Mouse (Mus musculus) lung, adult 2 months (tissue): ENCODE measurements at regions not wholly inside any gene's neighbourhood (a gene's known extent, or its start where the extent isn't known, plus 50 kb on each side); places are given as distances from the start of the nearest gene placed in this dataset.

Source experiments
- DNase-seq: peaks from one replicate; pipeline ENCODE4 v3.0.0; 2022
- H3K4me1 ChIP-seq: fragments of 200-500 bp; 2 replicates; pipeline ENCODE4 v1.6.1; 2011; ENCODE audit warnings: low read length; ENCODE audit not compliant: control insufficient read depth, insufficient read depth
- H3K4me3 ChIP-seq: fragments of 200-500 bp; replicated peaks from 2 replicates; pipeline ENCODE3; 2011; ENCODE audit warnings: low read depth, mild to moderate bottlenecking, control low read depth, low read length; ENCODE audit errors: extremely low read depth
- CTCF ChIP-seq: fragments of 200-500 bp; IDR thresholded peaks from 2 replicates; pipeline ENCODE4 v1.5.1; 2011; ENCODE audit warnings: mild to moderate bottlenecking, low read length, control low read depth; ENCODE audit not compliant: insufficient read depth
- POLR2A ChIP-seq: fragments of 200-500 bp; IDR thresholded peaks from 2 replicates; pipeline ENCODE4 v1.6.1; 2011; ENCODE audit warnings: low read depth, mild to moderate bottlenecking, control low read depth, low read length, borderline replicate concordance; ENCODE audit errors: extremely low read depth
- WGBS: fragments of 180-500 bp; shearing (Covaris S2); methylation state at CpG from one replicate; pipeline ENCODE4 v1.1.7; 2018; 5-methylcytosine and 5-hydroxymethylcytosine counted together

- H3K4me3 ChIP-seq, result no peak overlapping the region
- WGBS, result 77% methylated on average over 1 of the region's 1 CpGs
- TF ChIP-seq CTCF (no peak), POLR2A (no peak)
- DNase-seq, result no peak
- H3K4me1 ChIP-seq, result no peaks in the 10 kb centered on the region
These were observed 151.5 kb upstream of the Tbx18 start for GRCm38 (mm10) chr9:87882587-87882986.

GRCm38 (mm10) chr9:87883069-87883468 is 152.0 kb upstream of the Tbx18 start:
- no peak overlapping the region for H3K4me3 ChIP-seq
- no peaks in the 10 kb centered on the region for H3K4me1 ChIP-seq
- DNase-seq, result no peak
- TF ChIP-seq POLR2A (no peak), CTCF (no peak)

DNA sequence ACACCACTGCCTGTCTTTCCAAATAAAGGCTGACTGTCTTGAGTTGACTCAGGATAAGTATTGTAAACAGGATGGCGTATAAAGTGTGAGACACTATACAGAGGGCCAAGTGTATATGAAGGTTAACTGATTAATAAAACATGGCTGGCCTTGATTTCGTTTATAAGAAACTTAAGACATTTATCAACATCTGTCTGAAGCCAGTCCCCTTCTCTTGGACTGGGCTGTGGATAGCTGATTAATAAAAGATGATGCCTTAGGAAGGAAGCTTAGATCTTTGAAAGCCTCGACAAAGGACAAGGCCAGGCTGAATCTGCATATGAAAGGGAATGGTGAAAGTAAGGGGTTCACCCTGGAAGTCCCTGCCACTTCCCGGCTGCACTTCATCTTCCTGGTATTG is 163.0 kb upstream of the Tbx18 start:
- WGBS, result 20% methylated on average over 4 of the region's 4 CpGs
- H3K4me1 ChIP-seq, result no peaks in the 10 kb centered on the region
- TF ChIP-seq CTCF (no peak), POLR2A (no peak)
- no peak overlapping the region for H3K4me3 ChIP-seq
- no peak for DNase-seq

- TF ChIP-seq POLR2A (no peak), CTCF (no peak)
- DNase-seq, result no peak
- 30% methylated on average over 3 of the region's 3 CpGs for WGBS
- Histone ChIP-seq H3K4me1 (no peaks in the 10 kb centered on the region), H3K4me3 (no peak overlapping the region)
These were observed 163.5 kb upstream of the Tbx18 start for GRCm38 (mm10) chr9:87894596-87894995.

- Histone ChIP-seq H3K4me3 (no peak overlapping the region), H3K4me1 (no peaks in the 10 kb centered on the region)
- WGBS, result 69% methylated on average over 4 of the region's 4 CpGs
- DNase-seq, result no peak
- TF ChIP-seq POLR2A, result no peak
- TF ChIP-seq CTCF, result no peak
These were observed 164.5 kb upstream of the Tbx18 start for GRCm38 (mm10) chr9:87895526-87895925.

- no peak for DNase-seq
- Histone ChIP-seq H3K4me3 (no peak overlapping the region), H3K4me1 (no peaks in the 10 kb centered on the region)
- 62% methylated on average over 3 of the region's 3 CpGs for WGBS
- TF ChIP-seq CTCF, result no peak
- no peak for TF ChIP-seq POLR2A
These were observed 166.3 kb upstream of the Tbx18 start for GRCm38 (mm10) chr9:87897336-87897735.

DNA sequence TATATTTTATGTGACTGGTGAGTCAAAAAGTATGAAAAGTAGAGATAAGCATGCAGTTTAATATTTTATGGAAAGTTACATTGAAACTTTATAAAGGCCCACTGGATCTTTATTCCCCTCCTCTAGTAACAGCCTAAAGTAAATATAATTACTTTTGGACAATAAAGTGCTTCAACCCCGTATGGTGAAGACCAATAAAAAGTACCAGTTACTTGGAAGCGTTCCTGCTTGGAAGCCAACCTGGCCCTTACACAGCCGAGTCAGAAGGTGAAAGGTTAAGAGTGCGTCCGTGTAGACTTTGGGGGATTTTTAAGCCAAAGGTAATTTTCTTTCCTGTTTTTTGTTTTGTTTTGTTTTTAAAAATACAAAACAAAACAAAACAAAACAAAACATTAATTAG is 168.3 kb upstream of the Tbx18 start:
- no peak for DNase-seq
- WGBS, result 75% methylated on average over 5 of the region's 5 CpGs
- Histone ChIP-seq H3K4me3 (no peak overlapping the region), H3K4me1 (no peaks in the 10 kb centered on the region)
- TF ChIP-seq POLR2A (no peak), CTCF (no peak)

- WGBS, result 91% methylated on average over 7 of the region's 7 CpGs
- TF ChIP-seq CTCF, result no peak
- TF ChIP-seq POLR2A, result no peak
- no peaks in the 10 kb centered on the region for H3K4me1 ChIP-seq
- no peak overlapping the region for H3K4me3 ChIP-seq
- no peak for DNase-seq
These were observed 168.7 kb upstream of the Tbx18 start for GRCm38 (mm10) chr9:87899800-87900199.

GRCm38 (mm10) chr9:87921291-87921690 is 190.2 kb upstream of the Tbx18 start:
- no peaks in the 10 kb centered on the region for H3K4me1 ChIP-seq
- WGBS, result 84% methylated on average over 8 of the region's 8 CpGs

DNA sequence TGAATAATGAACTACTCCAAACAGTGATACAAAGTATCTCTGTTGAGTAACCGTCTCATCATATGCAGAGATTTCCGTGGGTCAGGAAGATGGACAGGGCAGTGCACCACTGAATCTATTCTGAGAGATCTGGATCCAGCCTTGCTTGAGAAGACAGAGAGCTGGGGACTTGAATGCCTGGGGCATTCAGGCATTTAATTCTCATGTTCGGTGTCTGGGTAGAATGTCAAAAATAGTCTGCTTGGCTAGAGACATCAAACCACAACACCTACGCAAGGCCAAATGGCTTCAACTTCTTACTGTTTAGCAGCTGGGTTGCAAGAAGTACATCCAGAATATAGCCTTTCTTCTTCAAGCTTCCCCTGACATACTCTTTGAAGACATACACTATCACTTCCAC is 194.1 kb upstream of the Tbx18 start:
- no peak for DNase-seq
- TF ChIP-seq CTCF (no peak), POLR2A (no peak)
- Histone ChIP-seq H3K4me3 (no peak overlapping the region), H3K4me1 (no peaks in the 10 kb centered on the region)
- 92% methylated on average over 4 of the region's 4 CpGs for WGBS

More at GRCm38 (mm10) chr9:87921291-87921690, 190.2 kb upstream of the Tbx18 start:
- no peak for DNase-seq
- no peak overlapping the region for H3K4me3 ChIP-seq
- TF ChIP-seq CTCF (no peak), POLR2A (no peak)
